Mouse (Mus musculus): ENCODE data around the gene Zic2.

DNA sequence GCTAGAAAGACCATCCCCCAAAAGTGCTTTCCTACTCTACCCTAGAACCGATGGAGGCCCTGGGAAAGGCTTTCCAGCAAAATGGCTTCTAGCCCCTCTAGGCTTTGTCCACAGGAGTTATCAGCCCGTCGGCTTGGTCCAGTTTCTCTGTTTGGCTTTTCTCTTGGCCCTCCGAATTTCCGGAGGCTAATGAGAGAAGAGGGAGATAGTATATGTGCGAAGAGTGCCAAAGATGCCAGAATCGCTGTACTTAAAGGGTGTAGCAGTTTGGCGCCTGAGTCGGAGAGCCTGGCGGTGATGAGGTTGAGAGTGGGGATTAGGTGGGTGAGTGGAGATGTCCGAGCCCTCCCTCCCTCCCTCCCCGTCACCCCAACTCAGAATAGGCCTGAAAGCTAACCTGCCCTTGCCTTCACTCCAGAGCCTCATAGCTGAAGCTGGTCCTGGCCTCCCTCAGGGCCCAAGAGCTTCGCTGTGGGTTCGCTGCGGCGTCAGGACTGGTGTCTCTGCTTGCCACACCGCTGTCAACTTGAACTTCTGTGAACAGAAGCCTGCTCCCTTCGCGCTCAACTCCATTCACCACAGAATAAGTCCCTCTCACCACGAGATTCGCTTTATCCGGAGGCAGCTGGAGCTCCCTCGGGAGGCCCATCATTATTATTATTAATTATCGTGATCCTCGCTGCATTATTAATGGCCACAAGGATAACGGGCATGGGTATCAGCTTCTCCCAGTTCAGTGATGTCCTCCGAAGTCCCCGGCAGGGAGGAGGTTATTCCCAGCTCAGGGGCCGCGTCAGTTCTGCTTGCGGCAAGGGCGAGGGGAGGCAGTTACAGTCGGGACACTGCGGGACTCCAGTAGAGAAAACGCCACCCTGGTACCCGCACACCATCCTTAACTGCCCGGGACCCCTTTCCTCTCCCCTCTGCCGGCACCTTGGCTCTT, 7.1 kb downstream of the Zic2 start:
- TF ChIP-seq CTCF (conservative IDR thresholded peaks at IDR 0.05 in 1 of 2, IDR thresholded peaks at IDR 0.05 in 1 of 2; ENCODE audit: low read depth in 2 of 2, low read length in 2 of 2) (no peak), USF1 (IDR thresholded peaks at IDR 0.05; ENCODE audit: low read depth, low read length) (no peak), TCF12 (IDR thresholded peaks at IDR 0.05; ENCODE audit: low read depth, low read length) (no peak)
